Mouse (Mus musculus) cerebral cortex, adult 2 months (tissue): ENCODE data around the gene Gak.

Experiments
- WGBS: fragments of 180-500 bp; shearing (Covaris S2); methylation state at CpG from one replicate; pipeline ENCODE4 v1.1.7; 2018; 5-methylcytosine and 5-hydroxymethylcytosine counted together

Gene Gak

GRCm38 (mm10) chr5:108602537-108602936 lies 27.0 kb downstream of the Gak start:
- WGBS = 73% methylated on average over 9 of the region's 9 CpGs

GRCm38 (mm10) chr5:108599923-108600322 lies 29.6 kb downstream of the Gak start:
- WGBS = 53% methylated on average over 1 of the region's 1 CpGs

DNA sequence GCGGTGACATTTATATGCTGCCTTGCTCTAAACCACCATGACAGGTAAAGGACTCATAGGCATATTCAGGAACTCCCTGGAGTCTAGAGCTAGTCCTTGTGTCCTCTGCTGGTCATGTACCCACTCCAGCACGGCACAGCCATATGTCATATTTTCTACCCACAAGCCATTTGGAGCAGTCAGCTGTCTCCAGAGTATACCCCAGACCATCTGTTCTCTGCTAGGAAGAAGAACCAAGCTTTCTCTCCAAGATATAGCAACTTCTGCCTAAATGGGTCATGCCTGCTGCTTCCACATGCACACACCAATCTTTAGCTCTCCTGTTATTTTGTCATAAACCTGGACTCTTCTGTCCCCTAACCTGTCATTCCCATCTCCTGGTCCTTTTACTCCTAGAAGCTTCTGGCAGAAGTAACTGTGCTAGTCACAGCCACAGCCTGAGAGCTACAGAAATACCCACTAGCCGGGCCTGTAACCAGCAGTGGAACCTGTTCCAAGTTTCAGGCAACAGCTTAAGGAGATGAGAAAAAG lies 48.1 kb downstream of the Gak start:
- WGBS = 52% methylated on average over 3 of the region's 3 CpGs

- 84% methylated on average over 6 of the region's 6 CpGs for WGBS
Observed at GRCm38 (mm10) chr5:108573054-108573453, 56.5 kb downstream of the Gak start.

- 76% methylated on average over 1 of the region's 1 CpGs for WGBS
Observed at GRCm38 (mm10) chr5:108570991-108571390, 58.6 kb downstream of the Gak start.

DNA sequence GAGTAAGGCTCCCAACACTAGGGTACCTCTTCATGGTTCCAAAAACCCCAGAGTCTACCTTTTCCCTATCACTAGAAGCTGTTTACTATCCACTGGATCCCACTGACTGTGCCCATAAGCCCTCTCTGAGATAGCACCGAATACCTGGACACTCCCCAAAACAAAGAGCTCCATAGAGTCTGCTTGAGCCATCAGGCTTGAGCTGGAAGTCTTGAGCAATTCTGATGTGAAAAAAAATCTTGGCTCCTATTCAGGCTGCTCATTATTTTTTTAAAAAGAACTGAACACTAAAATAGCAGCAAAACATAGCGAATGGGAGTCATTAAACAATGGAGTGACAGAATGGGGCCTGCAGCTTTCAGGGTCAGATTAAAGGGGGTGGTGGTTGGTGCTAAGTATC lies 62.5 kb downstream of the Gak start:
- WGBS = 45% methylated on average over 2 of the region's 2 CpGs

DNA sequence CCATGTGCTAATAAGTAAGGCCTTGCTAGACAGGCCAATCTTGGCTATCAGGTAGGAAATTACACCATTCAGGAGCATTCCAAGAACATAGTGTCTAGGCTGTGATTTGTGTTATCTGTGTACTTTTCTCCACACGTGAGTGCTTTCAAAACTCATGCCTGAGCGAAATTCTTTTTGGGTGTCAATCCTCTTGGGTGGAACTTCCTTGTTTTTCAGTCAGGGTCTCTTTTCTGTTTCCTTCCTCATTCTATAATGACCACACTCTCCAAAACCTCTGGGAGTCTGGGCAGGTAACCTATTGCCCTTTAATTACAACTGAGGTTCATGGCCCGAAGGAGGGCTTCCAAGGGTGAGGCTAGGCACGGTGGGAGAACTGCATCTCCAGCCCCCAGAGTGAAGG lies 63.0 kb downstream of the Gak start:
- 89% methylated on average over 4 of the region's 4 CpGs for WGBS

GRCm38 (mm10) chr5:108565381-108565780 lies 64.2 kb downstream of the Gak start:
- 91% methylated on average over 2 of the region's 2 CpGs for WGBS

GRCm38 (mm10) chr5:108564346-108564745 lies 65.2 kb downstream of the Gak start:
- 48% methylated on average over 3 of the region's 3 CpGs for WGBS

GRCm38 (mm10) chr5:108562483-108562882 lies 67.1 kb downstream of the Gak start:
- 84% methylated on average over 2 of the region's 2 CpGs for WGBS

GRCm38 (mm10) chr5:108556986-108557385 lies 72.6 kb downstream of the Gak start:
- 85% methylated on average over 4 of the region's 4 CpGs for WGBS

- WGBS = 80% methylated on average over 1 of the region's 1 CpGs
Observed at GRCm38 (mm10) chr5:108554041-108554440, 75.5 kb downstream of the Gak start.

DNA sequence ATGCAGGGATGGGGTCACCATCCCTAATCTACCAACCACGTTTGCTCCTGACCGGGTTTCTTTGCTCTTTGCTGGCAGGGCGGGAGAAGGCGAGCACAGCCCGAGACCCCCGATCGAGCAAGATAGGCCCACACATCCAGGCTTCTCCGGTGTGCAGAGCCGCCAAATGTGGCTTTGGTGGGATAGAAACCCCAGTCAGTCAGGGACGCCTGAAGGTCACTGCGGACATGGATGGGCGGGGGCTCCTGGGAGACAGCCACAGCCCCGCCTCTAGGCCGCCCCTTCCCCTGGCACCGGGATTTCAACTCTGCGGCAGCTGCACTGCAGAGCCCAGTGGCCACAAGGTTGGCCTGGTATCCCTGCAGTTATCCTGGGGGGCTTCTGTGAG lies 79.4 kb downstream of the Gak start:
- WGBS = 2% methylated on average over 16 of the region's 16 CpGs

GRCm38 (mm10) chr5:108549489-108550206 lies 79.9 kb downstream of the Gak start, which contains the start of gene Cplx1:
TSS of gene Cplx1 (minus strand) at chr5:108550024.
- 1% methylated on average over 54 of the region's 56 CpGs for WGBS

DNA sequence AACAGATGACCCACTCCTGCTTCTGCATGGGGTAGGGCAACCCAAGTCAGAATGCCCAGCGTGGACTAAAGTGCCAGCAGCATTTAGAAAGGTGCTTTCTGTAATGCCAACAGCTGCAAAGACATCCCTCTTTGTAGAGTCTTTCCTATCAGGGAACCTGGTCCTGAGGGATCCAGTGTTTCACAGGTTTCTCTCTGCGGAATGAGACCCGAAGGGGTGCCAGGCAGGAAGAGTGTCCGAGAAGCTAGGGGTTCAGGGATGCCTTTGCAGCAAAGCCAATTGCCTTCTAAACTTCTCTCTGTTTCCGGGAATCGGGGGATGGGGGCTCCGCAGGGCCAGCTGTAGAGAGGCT lies 80.4 kb downstream of the Gak start:
- WGBS = 10% methylated on average over 7 of the region's 7 CpGs

DNA sequence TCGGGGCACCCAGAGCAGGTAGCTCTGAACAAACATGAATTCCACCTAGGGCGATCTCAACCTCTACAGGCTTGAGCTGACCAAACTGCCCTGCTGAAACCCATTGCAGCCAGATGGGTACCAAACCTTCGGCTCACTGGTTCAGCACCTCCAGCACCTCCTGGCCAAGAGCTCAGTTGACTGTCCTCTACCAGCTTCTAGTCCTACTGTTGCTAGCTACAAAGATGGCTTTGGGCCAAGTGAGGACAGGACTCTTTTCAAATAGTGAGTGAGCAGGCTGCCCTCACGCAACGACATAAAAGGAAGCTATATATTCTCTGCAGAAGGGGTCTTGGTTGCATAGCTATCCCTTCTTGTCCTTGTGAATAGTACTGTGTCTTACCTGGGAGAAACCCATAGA lies 81.9 kb downstream of the Gak start:
- 77% methylated on average over 5 of the region's 5 CpGs for WGBS

DNA sequence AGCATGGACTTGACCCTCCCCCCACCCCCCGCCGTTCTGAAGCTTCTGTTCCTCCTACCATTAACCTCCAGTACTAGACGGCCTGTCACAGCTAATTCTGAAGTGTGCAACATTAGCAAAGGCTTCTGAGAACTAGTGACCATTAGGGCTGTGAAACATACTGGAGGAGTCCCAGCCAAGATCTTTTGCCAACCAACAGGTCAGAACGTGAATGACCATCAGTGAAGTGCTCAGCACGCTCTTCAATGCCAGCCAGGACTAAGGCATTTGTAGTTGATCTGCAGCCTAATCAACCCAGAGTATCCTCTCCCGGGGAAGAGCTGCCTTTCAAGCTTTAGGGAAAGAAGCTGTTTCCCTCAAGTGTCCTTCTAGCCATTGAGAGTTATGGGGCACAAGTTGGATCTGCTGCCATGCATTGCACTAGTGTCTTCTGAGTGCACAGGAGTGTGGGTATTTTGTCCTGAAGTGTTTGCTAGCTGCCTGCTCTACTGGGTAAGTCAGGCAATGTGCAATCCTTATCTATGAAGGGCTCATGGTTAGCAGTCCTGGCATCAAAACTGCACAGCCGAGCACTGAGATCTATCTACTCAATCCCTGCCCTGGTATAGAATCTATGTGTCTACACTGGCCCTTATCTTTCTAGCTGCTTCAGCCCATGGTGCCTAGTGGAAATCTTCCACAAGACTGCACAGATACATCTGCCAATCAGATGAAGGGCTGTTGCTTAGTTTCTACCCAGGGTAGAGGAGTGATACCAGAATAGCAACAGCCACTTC lies 85.9 kb downstream of the Gak start:
- WGBS = 59% methylated on average over 7 of the region's 7 CpGs

- 96% methylated on average over 2 of the region's 2 CpGs for WGBS
Observed at GRCm38 (mm10) chr5:108534188-108534587, 95.4 kb downstream of the Gak start.

DNA sequence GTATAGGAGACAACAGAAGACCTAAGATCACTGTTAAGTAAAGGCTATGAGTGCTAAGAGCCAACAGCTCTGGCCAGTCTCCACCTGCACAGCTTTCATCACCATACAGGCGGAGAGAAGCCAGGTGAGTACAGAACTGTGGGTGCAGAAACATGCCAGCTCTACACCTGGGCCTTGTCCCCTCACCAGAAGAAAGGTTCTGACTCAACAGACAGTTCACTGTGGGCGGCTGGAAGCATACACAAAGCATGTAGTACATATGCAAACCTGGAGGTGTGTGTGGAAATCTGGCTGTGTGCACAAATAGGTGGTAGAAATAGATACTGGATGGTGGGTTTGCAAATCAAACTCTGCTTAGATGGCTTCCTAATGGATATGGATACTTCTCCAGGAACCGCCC lies 107.0 kb downstream of the Gak start:
- WGBS = 78% methylated on average over 3 of the region's 3 CpGs

DNA sequence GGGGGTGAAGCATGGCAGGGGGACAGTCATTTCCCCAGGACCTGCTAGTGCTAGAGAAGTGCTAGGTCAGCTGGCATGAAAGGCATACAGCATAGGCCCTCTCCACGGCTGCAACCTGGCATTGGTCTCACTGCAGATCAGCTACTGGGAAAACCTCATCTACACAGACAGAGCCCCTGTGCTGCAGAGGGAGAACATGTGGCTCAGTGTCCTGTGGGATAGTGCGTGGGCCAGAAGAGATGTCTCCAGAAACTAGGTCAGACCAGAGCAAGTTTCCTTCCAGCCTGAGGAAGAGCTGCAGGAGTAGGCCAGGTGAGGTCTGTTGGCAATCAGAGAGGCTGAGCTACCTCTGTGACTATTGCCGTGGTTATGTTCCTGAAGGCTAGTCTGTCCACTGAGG lies 107.7 kb downstream of the Gak start:
- WGBS = 65% methylated on average over 3 of the region's 3 CpGs

GRCm38 (mm10) chr5:108521016-108521415 lies 108.5 kb downstream of the Gak start:
- 60% methylated on average over 2 of the region's 2 CpGs for WGBS

DNA sequence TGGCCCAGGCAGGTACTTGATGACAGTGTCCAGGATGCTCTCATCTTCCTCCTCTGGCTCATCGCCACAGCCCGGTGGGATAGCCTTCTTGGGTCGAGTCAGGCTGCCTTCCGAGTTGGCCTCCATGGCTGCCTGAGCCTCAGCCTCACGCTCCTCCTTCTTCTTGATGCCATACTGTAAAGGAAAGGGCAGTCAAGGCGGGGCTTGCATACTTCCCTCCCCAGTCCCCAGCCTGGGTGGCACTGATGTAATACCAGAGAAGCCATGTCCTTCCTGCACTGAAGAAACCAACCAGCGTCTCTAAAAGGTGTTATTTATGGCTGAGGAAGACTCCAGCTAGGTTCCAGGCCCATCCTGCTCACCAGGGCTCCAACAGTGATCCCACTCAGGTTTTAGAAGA lies 109.4 kb downstream of the Gak start:
- 79% methylated on average over 7 of the region's 7 CpGs for WGBS
